Mouse (Mus musculus): ENCODE data around the gene Pde8a.
"Not testable (repeated sequence)": the region's sequence is repeated elsewhere in the genome, so short reads cannot be mapped to it uniquely, and the experiment has no call there.

Gene Pde8a

DNA sequence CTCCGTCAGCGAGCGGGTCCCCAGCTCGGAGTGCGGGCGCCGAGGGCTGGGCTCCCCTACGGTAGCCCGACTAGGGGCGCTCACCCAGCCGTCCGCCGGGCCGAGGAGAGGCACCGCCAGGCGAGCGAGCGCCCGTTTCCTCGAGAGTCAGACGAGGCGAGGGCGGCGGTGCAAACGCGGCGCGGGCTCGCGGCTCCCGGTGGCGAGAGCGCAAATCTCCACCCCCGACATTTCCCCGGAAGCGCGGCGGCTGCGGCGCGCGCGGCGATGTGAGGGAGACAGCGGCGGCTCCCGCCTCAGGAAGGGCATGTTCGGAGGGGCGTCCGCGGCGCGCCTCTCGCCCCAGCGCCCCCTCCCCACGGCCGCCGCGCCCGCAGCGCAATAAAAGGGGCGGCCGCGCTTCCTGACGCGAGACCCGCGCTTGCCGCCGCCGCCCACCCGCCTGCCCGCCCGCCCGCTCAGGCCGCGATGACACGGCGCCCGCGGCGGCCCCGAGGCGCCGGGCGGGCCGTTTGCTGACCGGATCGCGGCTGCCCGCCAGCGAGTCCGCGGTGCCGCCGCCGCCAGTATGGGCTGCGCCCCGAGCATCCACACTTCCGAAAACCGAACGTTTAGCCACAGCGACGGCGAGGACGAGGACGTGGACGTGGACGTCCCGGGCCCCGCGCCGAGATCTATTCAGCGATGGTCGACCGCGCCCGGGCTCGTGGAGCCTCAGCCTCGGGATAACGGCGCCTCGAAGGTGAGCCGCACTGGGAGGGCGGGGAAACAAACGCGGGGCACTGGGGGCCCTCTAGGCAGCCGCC is at the start of gene Pde8a:
Gene Pde8a (plus strand): TSS at position 250 of the 806 bp plus-strand sequence.
- DNase-seq, result peak; percentile 12 to 31

GRCm38 (mm10) chr7:81164411-81164810 is 49.0 kb upstream of the Pde8a start:
- no peak for DNase-seq

- no peak for DNase-seq
Measured at GRCm38 (mm10) chr7:81167124-81167523, 46.3 kb upstream of the Pde8a start.

DNA sequence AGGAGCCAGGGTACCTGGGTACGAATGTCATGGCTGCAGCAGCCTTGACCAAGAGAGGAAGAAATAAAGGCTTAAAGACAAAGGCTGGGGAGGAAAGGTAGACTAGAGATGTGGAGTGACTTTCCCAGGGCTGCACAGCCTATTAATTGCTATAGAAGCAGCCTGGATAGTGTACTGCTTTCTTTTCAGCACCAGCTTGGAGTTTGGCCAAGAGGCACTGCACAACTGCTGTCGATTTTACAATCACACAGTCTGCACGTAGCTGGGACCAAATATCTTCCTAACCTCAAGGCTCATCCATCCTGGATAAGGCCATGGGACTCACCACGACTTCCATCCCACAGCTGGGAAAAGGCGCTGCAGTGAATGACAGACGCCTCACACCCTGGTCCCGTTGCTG is 44.0 kb upstream of the Pde8a start:
- DNase-seq, result no peak

DNA sequence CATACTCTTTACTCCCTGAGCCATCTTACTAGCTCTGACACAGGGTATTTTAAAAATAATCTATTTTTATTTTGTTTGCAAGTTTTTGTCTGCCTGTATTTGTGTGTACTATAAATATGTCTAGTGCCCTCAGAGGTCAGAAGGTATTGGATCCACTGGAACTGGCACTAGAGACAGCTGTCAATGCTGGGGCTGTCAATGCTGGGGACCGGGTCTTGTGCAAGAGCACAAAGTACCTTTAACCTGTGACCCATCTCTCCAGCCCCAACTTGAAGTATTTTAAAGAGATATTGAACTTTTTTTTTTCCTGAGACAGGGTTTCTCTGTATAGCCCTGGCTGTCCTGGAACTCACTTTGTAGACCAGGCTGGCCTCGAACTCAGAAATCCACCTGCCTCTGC is 39.5 kb upstream of the Pde8a start:
- DNase-seq, result no peak

DNA sequence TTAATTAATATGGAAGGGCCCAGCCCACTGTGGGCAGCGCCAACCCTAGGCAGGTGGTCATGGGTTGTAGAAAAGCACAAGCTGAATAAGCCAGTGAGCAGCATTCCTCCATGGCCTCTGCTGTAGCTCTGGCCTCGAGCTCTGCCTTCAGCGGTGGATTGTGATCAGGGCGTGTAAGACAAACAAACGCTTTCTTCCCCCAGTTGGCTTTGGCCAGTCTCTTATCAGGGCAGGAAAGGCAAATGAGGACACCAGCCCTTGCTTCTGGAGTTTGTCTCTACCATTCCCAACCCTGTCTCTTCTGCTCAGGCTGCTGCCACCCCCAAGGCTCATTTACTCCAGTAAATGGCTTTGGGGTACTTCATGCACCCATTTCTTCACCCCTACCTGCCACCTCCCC is 38.7 kb upstream of the Pde8a start:
- DNase-seq, result no peak

DNA sequence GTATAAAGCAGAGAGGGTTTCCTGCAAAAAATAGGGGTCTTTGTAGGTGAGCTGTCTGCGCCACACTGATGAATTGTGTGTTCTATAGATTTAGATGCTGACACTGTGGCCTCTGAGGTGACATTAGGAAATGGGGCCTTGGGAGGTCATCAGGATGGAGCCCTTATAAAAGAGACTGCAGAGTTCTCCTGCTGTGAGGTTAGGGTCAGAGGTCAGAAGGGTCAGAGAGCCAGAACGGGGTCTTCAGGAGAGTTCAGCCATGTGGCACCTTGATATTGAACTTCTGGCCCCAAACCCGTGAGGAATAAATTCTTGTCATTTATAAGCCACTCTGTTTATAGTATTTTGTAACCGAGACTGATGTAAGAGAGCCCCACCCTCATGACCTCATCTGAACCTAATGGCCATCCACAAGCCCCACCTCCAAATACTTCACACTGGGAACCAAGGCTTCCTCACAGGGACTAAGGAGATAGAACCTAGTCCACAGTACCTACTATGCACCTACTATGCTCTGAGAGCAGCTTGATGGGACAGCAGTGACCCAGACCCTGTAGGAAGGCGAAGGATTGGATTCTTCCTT is 37.1 kb upstream of the Pde8a start:
- no peak for DNase-seq

- no peak for DNase-seq
Measured at GRCm38 (mm10) chr7:81179494-81179893, 33.9 kb upstream of the Pde8a start.

DNA sequence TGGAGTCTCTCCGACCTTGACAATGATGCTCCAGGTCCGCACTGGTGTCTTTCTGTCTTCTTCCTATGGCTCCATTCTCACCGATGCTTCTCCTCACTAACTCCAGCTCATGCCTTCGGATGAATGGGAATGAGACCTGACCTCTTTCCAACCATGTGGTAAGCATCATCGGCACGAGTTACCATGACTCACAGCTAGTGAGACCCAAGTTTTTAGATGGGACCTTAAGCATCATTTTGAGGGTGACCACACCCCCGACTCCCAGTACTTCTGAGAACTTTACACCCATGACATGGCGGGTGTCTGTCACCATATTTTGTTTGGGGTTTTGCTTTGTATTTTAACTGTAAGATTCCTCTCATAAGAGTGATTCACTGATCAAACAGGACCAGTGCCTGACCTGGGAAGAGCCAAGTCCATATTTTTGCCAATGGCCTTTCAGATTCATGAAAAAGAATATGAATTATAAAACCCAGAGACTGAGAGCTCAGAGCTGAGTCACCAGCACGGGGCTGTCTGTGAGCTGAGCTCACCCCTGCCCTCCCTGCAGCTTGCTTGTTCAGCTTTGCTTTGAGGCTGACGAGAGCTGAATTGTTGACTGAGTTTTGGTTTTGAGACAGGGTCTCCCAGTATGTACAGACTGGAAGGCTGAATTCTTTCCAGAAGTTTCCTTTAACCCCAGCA is 30.8 kb upstream of the Pde8a start:
- DNase-seq, result no peak

- no peak for DNase-seq
Measured at GRCm38 (mm10) chr7:81183181-81183580, 30.2 kb upstream of the Pde8a start.

- no peak for DNase-seq
Measured at GRCm38 (mm10) chr7:81184136-81184535, 29.3 kb upstream of the Pde8a start.

DNA sequence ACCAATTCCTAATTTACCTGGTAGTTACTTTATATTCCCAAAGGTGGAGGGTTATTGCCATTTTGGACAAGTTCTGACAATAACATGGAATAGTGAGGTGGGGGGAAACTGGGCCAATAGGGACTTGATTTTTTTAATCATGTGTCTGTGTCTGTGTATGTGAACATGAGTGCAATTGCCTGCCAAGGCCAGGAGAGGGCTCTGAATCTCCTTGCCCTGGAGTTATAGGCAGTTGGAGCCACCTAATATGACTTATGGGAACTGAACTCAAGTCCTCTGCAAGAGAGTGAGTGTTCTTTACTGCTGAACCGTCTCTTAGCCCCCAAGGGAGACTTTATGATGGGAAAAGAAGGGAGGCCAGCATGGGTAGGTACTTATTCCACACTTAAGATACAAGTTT is 28.7 kb upstream of the Pde8a start:
- no peak for DNase-seq

GRCm38 (mm10) chr7:81186036-81186435 is 27.4 kb upstream of the Pde8a start:
- DNase-seq, result not testable (repeated sequence)

DNA sequence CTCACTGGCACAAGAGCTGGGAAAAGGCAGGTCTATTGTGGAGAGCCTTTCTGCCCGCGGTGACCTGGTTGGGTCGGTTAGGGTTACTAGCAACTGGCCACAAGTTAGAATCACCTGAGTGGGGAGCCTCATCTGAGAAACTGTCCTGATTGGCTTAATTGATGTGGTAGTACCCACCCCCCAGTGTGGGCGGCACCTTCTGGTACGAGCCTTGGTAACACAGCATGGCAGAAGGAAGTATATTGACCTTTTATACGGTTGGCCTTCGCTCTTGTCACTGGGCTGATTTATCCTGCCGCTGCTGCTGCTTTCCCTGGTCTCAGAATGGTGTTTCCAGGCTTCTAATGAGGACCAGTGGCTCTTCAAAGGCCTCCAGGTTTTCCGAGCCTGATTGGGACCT is 24.2 kb upstream of the Pde8a start:
- no peak for DNase-seq

GRCm38 (mm10) chr7:81195509-81195908 is 17.9 kb upstream of the Pde8a start:
- DNase-seq, result no peak

DNA sequence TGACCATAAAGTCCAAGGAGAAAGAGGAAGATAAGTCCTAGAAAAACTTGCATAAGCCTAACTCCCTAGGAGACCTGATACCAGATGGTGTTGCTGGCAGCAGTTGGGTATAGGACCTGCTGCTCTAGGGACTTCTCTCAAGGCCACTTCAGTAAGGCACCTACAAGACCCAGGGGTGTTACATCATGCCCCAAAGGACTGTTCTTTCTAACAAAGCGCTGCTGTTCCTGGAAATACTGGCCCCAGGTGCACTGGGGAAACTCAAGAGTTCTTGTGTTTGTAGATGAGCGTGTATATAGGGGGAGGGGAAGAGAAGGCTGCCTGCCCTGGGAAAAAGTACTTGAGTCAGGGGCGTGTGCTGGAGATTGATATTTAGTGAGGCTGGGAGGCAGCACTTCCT is 16.6 kb upstream of the Pde8a start:
- DNase-seq, result no peak

DNA sequence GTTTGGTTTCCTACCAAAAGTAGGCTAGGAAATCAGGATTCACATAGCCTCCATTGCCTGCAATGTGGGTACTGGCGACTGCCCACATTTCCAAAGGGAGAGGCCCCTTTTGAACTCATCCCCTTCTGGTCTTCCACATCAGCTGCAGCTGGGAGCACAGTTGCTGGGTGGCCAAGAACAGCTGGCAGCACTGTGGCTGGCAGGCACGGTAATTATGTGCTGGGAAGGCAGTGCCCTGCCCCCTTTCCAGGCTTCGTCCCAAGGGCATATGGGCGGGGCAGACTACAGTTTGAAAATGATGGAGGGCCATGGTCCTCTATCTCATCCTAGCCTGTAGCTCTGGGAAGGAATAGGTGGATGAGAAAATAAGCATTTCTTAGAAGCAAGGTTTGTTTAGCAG is 14.9 kb upstream of the Pde8a start:
- DNase-seq, result no peak

DNA sequence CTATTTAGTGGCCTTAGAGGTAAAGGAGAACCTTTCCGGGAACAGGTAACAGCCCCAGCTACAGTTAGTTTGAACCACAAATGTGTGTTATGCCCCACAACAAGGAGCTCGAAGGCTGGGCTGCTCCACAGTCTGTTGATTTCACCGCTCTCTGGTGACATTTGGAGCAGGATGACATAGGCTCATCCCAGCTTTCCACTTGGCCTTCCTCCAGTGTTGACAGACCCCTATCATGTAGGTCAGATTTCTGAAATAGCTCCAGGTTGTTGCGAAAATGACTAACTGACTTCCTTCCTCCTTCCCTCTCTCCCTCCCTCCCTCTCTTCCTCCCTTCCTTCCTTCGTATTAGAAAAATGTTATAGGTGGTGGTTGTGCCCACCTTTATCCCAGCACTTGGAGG is 14.3 kb upstream of the Pde8a start:
- DNase-seq, result no peak

DNA sequence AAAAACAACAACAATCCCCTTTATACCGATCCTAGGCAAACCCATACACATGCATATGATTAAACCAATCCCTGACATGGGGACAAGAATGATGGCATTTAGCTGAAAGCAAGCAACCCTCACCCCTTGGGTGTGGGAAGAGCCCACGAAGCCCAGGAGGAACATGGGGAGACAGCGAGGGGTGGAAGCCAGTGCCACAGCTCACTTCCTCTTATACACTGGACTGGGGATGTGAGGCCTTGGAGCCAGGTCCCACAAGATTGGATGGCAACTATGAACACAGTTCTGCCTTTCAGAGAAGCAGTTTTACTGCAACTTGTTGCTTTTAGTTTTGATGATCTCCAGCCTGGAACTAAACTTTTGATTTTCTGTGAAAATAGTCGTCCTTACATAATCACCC is 13.6 kb upstream of the Pde8a start:
- no peak for DNase-seq

GRCm38 (mm10) chr7:81202389-81202788 is 11.0 kb upstream of the Pde8a start:
- no peak for DNase-seq

- not testable (repeated sequence) for DNase-seq
Measured at GRCm38 (mm10) chr7:81203576-81203975, 9.8 kb upstream of the Pde8a start.

- DNase-seq, result peak; percentile 55 to 60
Measured at GRCm38 (mm10) chr7:81208944-81209343, 4.5 kb upstream of the Pde8a start.

DNA sequence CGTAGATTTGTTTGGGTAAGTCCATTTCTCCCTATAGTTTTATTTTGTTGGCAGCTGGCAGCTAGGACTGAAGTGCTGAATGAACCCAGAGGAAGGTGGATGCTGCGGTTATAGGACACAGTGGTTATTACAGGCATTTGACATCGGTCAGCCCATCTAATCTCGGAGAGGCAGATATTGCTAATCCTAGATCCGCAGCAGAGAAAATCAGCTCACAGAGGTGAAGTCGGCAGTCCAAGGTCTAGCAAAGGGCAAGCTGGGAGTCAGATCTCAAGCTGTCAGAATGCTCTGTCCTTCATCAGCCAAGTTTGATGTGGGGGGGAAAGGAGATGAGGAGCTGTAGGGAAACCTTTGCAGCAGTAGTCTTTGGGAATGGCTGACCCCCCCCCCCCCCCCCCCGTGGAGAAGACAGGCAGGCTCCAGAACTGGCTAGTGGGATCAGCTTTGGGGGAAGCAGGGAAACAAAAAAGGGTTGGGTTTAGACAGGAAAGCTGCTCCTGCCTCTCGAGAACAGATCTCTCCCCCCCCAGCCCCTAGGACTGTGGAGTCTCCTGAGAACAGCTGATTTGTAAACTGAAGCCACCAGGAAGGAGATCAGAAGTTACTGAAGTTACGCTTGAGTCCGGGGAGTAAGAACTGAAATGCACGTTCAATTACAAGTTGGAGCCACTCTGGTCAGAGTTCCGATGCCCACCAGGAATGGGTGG is 3.3 kb upstream of the Pde8a start:
- DNase-seq, result no peak

Measured in thymus, postnatal 36 days (tissue).